Mouse (Mus musculus): ENCODE data around the gene Trim28.

Gene Trim28

GRCm38 (mm10) chr7:13033451-13034147 is 34.7 kb downstream of the Trim28 start:
- no peak for DNase-seq (ENCODE audit: low read depth)

- peak; percentile 86 for DNase-seq (ENCODE audit: low read depth)
These were observed 35.4 kb downstream of the Trim28 start, which contains the start of gene Chmp2a for GRCm38 (mm10) chr7:13034148-13034977. Chmp2a (minus strand) TSS chr7:13034807.

- no peak for DNase-seq (ENCODE audit: low read depth)
These were observed 36.4 kb downstream of the Trim28 start for GRCm38 (mm10) chr7:13035211-13035855.

DNA sequence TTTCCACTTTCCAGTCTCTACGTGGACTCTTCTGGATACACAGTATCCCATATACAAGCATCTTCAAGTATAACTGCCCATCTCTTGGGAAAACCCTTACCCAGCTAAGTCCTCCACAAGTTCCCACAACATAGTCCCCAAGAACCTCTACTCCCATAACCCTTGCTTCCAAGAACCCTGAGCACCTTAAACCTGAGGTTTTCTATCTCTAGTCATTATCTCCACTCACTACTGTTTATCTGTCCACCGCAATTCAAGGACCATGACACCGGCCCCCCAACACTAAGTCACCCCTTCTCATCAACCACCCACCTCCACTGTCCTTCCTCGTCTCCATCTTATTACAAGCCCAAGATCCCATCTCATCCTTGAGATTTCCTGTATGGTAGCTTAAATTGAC is 37.9 kb downstream of the Trim28 start:
- DNase-seq (ENCODE audit: low read depth), result no peak

- DNase-seq (ENCODE audit: low read depth), result no peak
These were observed 38.5 kb downstream of the Trim28 start for GRCm38 (mm10) chr7:13037366-13037765.

GRCm38 (mm10) chr7:13037901-13038555 is 39.1 kb downstream of the Trim28 start, which contains the start of gene Ube2m:
Ube2m (minus strand) TSS chr7:13038275.
- DNase-seq (ENCODE audit: low read depth), result peak; percentile 91

GRCm38 (mm10) chr7:13038621-13039169 is 39.8 kb downstream of the Trim28 start:
- DNase-seq (ENCODE audit: low read depth), result no peak

GRCm38 (mm10) chr7:13039181-13039580 is 40.3 kb downstream of the Trim28 start:
- no peak for DNase-seq (ENCODE audit: low read depth)

DNA sequence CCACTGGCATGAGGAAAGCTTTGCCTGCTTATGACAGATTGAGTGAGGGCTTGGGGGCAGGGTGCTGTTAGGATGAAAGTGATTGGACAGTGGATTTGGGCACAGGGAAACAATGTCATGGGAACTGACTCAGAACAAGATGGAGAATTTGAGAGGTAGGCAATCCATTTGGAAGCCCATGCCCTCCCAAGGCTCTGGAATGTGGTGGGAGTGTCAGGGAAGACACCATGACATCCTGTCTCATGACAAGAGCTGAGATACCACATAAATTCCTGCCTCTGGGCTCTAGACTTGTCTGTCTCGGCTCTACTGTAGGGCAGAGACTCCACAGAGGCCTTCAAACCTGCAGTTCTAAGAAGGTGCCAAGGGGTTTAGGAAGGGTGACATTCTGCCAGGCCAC is 42.3 kb downstream of the Trim28 start:
- no peak for DNase-seq (ENCODE audit: low read depth)

DNA sequence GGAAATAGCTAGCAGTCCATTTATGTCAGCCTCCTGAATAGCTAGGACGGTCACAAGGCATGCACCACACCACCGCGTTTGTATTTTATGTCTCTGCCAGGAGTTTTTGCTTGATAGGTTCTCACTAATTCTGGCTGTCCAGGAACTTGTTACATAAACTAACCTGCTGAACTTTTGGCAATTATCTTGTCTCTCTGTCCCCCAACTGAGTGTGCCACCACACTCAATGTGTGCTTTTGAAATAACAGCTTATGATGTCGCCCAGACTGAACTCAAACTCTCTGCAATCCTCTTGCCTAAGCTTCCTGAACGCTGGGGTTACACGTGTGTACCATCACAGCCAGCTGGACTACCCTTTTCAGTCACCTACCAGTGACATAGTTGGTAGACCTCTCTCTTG is 43.6 kb downstream of the Trim28 start:
- DNase-seq (ENCODE audit: low read depth), result no peak

DNA sequence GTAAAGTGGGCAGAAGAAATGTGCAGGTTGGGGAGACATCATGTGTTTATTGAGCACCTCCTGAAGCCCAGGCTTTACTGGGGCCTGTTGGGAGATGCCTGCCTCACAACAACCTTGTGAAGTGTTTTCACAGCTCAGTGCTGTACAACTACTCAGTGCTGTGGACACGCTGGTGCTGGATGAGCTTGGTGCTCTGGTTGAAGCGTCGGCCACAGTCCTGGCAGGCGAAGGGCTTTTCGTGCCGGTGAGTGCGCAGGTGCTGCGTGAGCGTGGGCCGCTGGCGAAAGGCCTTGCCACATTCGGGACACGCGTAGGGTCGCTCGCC is 44.2 kb downstream of the Trim28 start:
- no peak for DNase-seq (ENCODE audit: low read depth)

GRCm38 (mm10) chr7:13043445-13044253 is 44.7 kb downstream of the Trim28 start:
- no peak for DNase-seq (ENCODE audit: low read depth)

DNA sequence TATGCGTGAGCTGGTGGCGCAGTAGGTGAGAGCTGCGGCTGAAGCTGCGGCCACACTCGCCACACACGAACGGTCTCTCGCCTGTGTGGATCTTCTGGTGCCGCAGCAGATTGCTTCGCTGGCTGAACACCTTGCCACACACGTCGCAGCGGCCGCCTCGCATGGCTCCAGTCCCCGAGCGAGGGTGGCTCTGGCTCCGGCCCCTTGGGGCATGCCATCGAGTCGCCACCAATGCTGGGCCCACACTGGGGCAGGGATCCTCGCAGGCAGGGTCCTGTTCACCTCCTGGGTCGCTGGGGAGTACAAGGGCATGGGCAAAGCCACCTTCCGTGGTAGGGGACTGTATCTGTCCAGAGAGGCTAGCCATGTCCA is 45.3 kb downstream of the Trim28 start:
- no peak for DNase-seq (ENCODE audit: low read depth)

DNA sequence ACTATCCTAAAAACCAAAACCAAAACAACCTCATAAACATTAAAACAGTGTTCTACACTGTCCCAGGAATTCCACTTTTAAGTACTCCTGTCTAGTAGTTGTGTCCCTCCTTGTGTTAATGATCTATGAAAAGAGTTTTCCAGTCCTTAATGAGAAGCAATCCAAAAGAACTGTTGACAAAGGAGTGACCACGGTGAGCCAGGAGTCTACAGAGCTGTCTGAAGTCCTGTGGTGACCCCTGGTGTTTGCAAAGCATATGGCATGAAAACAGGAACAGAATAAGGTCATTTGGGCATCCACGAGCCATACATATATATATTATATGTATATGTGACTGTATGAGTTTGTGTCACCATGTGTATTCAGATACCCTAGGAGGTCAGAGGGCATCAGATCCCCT is 47.2 kb downstream of the Trim28 start:
- DNase-seq (ENCODE audit: low read depth), result no peak

GRCm38 (mm10) chr7:13053001-13053400 is 54.1 kb downstream of the Trim28 start:
- DNase-seq (ENCODE audit: low read depth), result no peak

DNA sequence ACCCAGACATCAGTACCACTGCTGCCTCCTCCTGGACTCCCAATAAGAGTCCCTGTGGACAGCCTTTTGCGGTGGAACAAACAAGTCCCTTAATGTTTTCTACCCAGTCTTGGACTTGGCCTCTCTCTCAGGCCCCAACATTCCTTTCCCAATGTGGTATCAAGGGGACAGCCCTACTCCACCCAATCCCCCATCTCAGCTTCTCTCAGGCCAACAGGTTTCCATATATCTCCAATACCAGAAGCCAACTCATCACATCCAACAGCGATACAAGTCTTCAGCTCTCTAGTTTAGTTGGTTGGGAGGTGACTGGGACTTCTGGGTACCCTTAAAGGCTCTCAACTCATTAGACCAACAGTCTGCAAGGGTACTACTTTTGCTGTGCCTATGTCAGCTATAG is 54.6 kb downstream of the Trim28 start:
- DNase-seq (ENCODE audit: low read depth), result no peak

- no peak for DNase-seq (ENCODE audit: low read depth)
These were observed 55.0 kb downstream of the Trim28 start for GRCm38 (mm10) chr7:13053961-13054286.

DNA sequence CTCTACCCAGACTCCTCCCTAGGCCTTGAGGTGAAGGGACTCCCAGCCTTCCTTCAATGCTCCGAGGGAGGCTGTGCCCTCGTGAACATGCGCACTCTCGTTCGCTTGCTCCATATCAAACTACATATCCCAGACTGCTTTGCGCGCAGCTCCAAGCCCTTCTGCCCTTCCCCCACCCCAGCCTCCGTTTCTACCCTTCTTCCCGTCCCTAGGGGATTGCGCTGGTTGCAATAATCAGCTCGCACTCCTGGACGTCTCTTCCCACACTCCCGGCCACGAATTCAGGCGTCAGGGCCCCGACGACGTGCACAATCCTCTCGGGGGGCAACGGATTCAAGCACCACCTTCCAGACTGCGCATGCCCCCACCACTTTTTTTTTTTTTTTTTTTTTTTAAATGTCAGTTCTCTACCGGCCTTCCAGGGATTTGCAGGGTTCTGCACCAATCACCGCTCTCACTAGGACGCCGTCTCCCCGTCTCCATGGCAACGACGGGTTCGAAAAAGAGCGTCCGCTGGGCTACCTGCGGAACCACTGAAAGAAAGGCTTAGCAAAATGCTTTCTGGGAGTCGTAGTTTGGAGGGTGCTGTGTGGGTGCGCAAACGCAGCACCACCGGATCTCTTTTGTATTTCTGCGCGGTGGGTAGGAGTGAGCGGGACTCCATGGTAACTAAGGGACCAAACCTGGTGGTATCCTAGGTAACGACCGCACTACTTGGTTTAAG is 55.5 kb downstream of the Trim28 start, which contains the start of gene Mzf1:
TSS of gene Mzf1 (minus strand) at position 478 of the 724 bp plus-strand sequence.
- DNase-seq (ENCODE audit: low read depth), result peak; percentile 82

GRCm38 (mm10) chr7:13056913-13057700 is 58.2 kb downstream of the Trim28 start:
- no peak for DNase-seq (ENCODE audit: low read depth)

DNA sequence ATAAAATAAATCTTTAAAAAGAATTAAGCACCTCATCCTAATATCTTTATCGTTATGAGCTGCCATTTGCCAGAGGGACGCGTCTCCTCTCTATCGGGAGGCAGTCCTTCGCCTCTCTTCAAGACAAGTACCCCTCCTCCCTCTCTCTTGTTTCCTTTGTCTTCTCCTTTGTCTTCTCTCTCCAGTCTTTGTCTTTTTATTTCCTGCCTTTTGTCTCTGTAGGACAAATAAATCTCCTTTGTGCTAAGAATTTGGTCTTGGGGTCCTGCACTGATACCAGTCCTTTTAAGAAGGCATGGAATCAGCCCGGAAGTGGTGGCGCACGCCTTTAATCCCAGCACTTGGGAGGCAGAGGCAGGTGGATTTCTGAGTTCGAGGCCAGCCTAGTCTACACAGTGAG is 60.6 kb downstream of the Trim28 start:
- no peak for DNase-seq (ENCODE audit: low read depth)

Measured in fibroblast of lung, adult 2 months (primary cell).